Mouse (Mus musculus): ENCODE results near the gene Eml6. TPM values are rescaled to one million over a fixed set of nuclear protein-coding genes. Genes with fewer than 3 reads are reported as not detected.
A peak's percentile ranks its signal among the peaks of the same experiment; 100 is the strongest.
"Not testable (repeated sequence)": the region's sequence is repeated elsewhere in the genome, so short reads cannot be mapped to it uniquely, and the experiment has no call there.

The Eml6 gene
- polyA plus RNA-seq (2012; rRNA removed): 37.4 and 39.6 TPM in 2 replicates

- DNase-seq (ENCODE audit: extremely low spot score in 1 of 2, low spot score in 1 of 2): peak; percentile 97
Measured at GRCm38 (mm10) chr11:30025835-30026472, at the start of gene Eml6. Gene Eml6 (minus strand): TSS chr11:30026033.

- peak in 1 of 2 experiments; percentile 5 for DNase-seq (ENCODE audit: extremely low spot score in 1 of 2, low spot score in 1 of 2)
Measured at GRCm38 (mm10) chr11:30057299-30057698, 31.5 kb upstream of the Eml6 start.

GRCm38 (mm10) chr11:30025144-30025543 is 689 bp downstream of the Eml6 start:
- peak in 1 of 2 experiments; percentile 5 for DNase-seq (ENCODE audit: extremely low spot score in 1 of 2, low spot score in 1 of 2)

DNA sequence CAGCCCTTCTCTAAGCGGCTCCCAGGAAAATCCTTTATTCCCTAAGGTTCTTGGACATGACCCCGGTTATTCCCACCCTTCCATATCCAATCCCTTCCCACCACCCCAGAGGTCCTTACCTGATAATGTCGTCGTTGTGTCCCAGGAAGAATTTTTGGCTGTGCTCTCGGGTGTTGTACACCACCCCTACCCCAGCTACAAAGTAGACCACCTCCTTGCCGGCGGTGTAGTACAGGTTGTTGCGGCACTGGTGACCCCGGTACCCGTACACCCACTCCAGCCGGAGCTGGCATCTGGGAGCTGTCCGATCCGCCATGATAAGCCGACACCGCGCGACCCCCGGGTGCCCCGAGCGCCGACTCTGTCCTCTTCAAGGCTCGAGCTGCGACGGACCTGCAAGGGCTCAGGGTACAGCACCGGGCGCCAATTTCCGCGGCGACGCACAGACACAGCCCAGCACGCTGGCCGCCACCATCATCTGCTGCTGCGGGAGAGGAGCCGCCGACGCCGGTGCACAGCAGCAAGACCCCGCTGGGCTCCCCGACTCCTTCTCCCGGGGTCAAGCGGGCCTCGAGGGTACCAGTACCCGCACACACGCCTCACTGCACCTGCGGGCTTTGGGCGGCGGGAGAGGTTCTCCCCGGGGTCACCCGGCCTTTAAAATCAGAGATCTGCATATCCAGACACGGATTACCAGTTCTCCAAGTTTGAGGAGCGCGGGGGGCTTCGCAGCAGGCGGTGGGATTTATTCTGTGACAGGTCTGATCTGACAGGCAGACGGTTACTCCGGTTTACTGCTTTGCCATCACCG is 1.4 kb downstream of the Eml6 start:
- peak; percentile 19 to 41 for DNase-seq (ENCODE audit: extremely low spot score in 1 of 2, low spot score in 1 of 2)

DNA sequence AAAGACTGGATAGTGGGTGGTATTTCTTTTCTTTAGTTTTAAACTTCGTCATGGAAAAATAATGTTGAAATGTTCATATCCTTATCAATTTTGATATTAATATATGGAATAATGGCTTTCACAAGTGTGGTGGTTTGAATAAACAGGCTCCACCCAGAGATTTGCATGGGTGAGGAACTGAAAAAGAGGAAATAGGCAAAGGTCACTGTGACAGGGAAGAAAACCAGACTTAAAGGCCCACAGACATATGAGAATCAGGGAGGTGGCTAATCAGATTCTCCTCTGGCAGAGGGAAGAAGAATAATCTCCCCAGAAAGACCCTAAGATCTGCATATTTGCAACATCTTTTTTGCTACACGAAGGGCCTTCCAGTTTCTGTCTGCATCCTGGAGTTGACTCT is 39.6 kb downstream of the Eml6 start:
- DNase-seq (ENCODE audit: extremely low spot score in 1 of 2, low spot score in 1 of 2): no peak

GRCm38 (mm10) chr11:29968874-29969273 is 57.0 kb downstream of the Eml6 start:
- no peak for DNase-seq (ENCODE audit: extremely low spot score in 1 of 2, low spot score in 1 of 2)

- no peak for DNase-seq (ENCODE audit: extremely low spot score in 1 of 2, low spot score in 1 of 2)
Measured at GRCm38 (mm10) chr11:29959366-29959765, 66.5 kb downstream of the Eml6 start.

DNA sequence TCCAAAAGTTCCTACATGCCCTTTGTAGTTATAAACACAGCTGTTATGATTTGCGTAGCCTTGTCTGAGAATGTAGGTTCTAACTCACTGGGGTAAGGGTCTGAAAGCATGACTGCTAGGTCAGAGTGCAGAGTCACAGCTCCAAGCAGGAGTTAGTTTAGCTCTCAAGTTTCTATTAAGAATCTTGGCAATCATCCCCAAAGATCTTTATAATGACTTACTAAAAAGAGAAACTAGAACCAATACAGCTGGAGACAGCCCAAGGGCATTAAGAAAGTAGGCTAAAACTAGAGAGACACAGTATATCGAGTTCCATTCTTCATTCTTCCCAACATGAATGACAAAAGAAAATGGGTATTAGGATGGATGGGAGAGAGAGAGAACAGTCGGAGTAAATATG is 81.2 kb downstream of the Eml6 start:
- DNase-seq (ENCODE audit: extremely low spot score in 1 of 2, low spot score in 1 of 2): no peak

GRCm38 (mm10) chr11:29924332-29924731 is 101.5 kb downstream of the Eml6 start:
- peak in 1 of 2 experiments; percentile 31 for DNase-seq (ENCODE audit: extremely low spot score in 1 of 2, low spot score in 1 of 2)

DNA sequence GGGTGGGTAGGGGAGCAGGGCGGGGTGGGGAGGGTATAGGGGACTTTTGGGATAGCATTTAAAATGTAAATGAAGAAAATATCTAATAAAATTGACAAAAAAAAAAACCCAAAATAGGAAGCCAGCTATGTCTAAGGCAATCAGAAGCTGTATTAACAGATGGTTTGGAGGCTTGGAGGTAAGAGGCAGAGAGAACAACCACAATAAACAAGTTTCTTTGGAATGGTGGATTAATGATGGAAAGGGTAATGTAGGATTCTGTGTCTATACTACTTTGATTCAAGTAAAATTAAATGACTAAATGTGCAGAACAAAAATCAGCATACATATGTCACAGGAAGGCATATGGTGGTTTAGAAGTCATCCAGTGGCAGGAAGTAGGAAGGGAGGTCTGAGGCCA is 102.0 kb downstream of the Eml6 start:
- no peak for DNase-seq (ENCODE audit: extremely low spot score in 1 of 2, low spot score in 1 of 2)

GRCm38 (mm10) chr11:29913180-29913579 is 112.7 kb downstream of the Eml6 start:
- DNase-seq (ENCODE audit: extremely low spot score in 1 of 2, low spot score in 1 of 2): no peak

DNA sequence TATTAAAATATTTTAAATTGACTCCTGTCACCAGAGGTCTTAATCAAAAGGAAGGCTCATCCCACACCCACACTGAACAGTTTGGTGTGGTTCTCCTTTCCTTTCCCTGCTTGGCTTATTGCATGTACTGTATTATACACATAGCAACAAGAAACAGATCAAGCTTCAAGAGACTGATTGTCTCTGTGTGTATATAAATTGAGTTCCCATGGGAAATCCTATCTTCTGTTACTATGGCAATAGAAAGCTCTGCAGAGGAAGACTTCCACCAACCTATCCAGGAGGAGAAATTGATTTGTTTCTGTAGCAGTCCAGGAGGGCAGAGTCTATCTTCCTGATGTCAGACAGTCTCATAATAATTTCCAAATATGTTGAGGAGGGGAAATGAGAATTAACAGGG is 116.5 kb downstream of the Eml6 start:
- DNase-seq (ENCODE audit: extremely low spot score in 1 of 2, low spot score in 1 of 2): no peak

DNA sequence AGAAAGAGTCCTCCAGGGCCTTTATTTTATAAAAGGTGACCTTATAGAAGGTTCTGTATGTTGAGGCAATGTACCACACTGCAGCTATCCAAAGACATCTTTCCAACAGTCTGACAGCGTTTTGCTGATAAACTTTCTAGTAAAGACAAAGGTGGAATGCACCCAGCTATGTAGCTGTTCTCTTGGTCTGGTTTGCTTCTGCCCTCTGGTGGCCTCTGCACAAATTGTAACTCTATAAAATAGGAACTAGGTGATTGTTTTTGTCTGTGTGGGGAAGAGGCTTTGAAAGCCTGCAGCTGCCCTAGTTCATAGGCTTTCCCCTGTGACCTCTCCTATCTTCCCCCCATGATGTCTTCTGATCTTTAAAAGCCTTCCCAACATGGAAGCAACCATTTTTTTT is 140.7 kb downstream of the Eml6 start:
- peak; percentile 61 to 89 for DNase-seq (ENCODE audit: extremely low spot score in 1 of 2, low spot score in 1 of 2)

DNA sequence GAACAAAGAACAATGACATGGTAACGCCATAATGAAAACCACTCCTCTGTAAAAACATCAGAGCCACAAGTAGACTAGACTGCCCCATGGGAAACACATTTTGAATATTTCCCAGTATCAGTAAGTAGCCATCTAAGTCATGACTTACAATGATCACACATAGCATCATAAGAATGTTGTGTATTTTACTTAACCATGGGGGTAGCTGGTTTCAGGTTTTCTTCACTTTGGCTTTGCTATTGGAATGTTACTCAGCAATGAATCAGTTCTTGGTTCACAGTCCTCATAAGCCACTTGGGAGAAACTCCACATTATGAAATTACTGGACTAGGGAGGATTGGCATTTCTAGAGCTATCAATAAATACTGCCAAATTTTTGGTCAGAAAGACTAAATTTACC is 141.5 kb downstream of the Eml6 start:
- DNase-seq (ENCODE audit: extremely low spot score in 1 of 2, low spot score in 1 of 2): no peak

- no peak for DNase-seq (ENCODE audit: extremely low spot score in 1 of 2, low spot score in 1 of 2)
Measured at GRCm38 (mm10) chr11:29883024-29883423, 142.8 kb downstream of the Eml6 start.

- peak in 1 of 2 experiments; percentile 48 for DNase-seq (ENCODE audit: extremely low spot score in 1 of 2, low spot score in 1 of 2)
Measured at GRCm38 (mm10) chr11:29879641-29880040, 146.2 kb downstream of the Eml6 start.

DNA sequence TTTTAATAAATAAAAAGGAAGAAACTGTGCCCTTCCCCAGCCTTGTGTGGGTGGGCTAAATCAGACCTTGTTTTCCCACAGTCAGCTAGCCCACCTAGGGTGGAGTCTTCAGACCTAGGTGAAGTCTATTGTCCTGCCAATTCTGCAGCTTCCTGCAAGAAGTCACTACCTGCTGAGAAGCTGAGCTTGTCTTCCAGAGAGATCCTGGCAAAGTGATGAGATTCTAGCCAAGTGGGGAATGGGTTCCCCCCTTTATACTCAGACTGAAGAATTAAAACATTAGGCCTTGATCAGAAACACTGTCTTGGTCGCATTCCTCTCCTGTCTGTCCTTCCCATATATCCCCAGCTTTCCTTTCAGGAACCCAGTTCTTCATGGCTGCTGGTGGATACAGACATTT is 147.9 kb downstream of the Eml6 start:
- DNase-seq (ENCODE audit: extremely low spot score in 1 of 2, low spot score in 1 of 2): no peak

DNA sequence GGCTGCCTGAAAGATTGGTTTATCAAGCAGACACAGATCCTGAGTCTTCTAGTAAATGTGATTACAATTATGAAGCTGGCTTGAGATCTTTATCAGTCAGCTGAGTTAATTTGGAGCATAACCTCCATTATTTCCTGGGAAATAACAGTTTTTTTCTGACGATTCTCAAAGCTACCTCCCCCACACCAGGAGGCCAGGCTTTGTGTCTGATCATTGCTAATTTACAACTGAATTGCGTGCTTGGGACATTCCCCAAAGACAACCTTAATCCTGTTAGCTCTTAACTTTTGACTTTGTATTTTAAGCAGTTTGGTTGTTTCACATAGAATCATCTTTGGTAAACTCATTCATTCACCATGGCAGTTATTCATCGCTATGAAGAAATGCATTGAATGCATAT is 148.6 kb downstream of the Eml6 start:
- no peak for DNase-seq (ENCODE audit: extremely low spot score in 1 of 2, low spot score in 1 of 2)

DNA sequence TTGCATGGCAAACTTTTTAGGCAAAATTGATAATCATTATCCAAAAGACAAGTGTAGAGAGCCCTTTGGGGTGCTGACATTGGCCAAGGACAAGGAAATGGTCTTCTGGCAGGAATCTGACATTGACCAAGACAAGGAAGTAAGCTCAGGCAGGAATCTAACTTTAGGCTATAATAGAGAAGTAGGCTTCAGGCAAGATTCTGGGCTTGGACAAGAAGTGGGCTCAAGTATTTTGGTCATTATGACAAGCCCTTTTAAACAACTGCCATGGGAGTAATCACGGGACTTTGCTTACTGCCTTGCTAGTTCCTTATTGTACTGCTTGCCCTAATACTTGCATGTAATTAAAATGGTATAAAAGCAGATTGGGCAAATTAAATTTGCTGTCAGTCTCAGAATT is 151.1 kb downstream of the Eml6 start:
- DNase-seq (ENCODE audit: extremely low spot score in 1 of 2, low spot score in 1 of 2): not testable (repeated sequence)

DNA sequence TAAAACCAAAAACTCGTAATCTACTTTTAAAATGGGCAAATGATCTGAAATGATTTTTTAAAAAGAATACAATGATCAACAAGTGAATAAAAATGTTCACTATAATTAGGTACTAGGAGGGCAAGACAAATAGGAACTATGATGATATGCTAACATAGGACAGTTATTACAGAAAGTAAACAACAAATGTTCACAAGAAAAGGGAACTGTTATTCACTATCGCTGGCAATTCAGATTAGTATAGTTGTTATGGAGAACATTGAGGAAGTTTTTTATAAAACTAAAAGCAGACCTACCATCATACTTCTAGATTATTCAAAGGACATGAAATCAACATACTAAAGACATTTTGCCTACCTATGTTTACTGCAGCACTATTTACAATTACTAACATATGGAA is 155.7 kb downstream of the Eml6 start:
- DNase-seq (ENCODE audit: extremely low spot score in 1 of 2, low spot score in 1 of 2): no peak

GRCm38 (mm10) chr11:29864269-29864668 is 161.6 kb downstream of the Eml6 start:
- no peak for DNase-seq (ENCODE audit: extremely low spot score in 1 of 2, low spot score in 1 of 2)
